Mouse (Mus musculus) myocyte (in vitro differentiated cells): Measurements from ENCODE around the gene Auts2.

Source experiments
- E2F4 ChIP-seq: IDR thresholded peaks from one replicate; pipeline ENCODE4 v1.6.1; 2011; ENCODE audit warnings: mild to moderate bottlenecking, control low read depth, moderate library complexity; ENCODE audit not compliant: insufficient read depth
- MAX ChIP-seq: IDR thresholded peaks from one replicate; pipeline ENCODE4 v1.6.1; 2011; ENCODE audit warnings: low read depth, mild to moderate bottlenecking, control low read depth
- MYOD1 ChIP-seq, 3 experiments: IDR thresholded peaks; one replicate each; pipeline ENCODE4 v1.6.1; 2011; ENCODE audit warnings: control low read depth in 2 of 3, low read depth in 2 of 3, mild to moderate bottlenecking in 2 of 3, moderate library complexity in 1 of 3; ENCODE audit not compliant: insufficient read length in 2 of 3, control insufficient read depth in 1 of 3
- POLR2A ChIP-seq: IDR thresholded peaks from one replicate; pipeline ENCODE4 v1.6.1; 2011; ENCODE audit warnings: low read depth, mild to moderate bottlenecking, control low read depth, moderate library complexity; ENCODE audit not compliant: insufficient read length
- POLR2AphosphoS2 ChIP-seq: IDR thresholded peaks from one replicate; pipeline ENCODE4 v1.6.1; 2011; ENCODE audit warnings: low read depth, control low read depth; ENCODE audit not compliant: insufficient read length
- REST ChIP-seq: IDR thresholded peaks from one replicate; pipeline ENCODE4 v1.6.1; 2011; ENCODE audit warnings: mild to moderate bottlenecking, control low read depth, moderate library complexity; ENCODE audit not compliant: insufficient read depth, insufficient read length
- SRF ChIP-seq: IDR thresholded peaks from one replicate; pipeline ENCODE4 v1.6.1; 2011; ENCODE audit warnings: low read depth; ENCODE audit not compliant: control insufficient read depth, insufficient read length
- TCF12 ChIP-seq: IDR thresholded peaks from one replicate; pipeline ENCODE4 v1.6.1; 2011; ENCODE audit warnings: mild to moderate bottlenecking, control low read depth; ENCODE audit not compliant: poor library complexity, insufficient read depth, severe bottlenecking
- USF1 ChIP-seq: IDR thresholded peaks from one replicate; pipeline ENCODE4 v1.6.1; 2011; ENCODE audit warnings: low read depth, mild to moderate bottlenecking, control low read depth, moderate library complexity

DNA sequence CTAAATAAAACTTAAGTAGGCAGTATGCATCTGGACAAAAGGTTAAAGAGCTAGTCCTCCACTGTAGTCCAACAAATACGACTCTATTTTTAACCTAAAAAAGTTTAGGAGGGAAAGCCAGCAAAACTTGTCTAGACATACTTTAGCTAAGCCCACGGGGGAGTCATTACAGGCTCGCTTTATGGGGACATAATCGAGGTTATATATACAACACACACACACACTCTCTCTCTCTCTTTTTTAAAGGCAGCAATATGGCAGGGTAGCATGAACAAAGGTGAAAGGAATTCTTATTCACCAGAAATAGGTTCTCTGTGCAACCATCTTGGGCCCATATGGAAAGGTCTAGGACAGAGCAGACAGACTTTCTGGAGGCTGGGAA lies 911.2 kb downstream of the Auts2 start:
- TF ChIP-seq MAX (no peak), POLR2A (no peak), SRF (no peak), TCF12 (no peak), E2F4 (no peak), MYOD1 (IDR thresholded peaks at IDR 0.05; ENCODE audit: control insufficient read depth in 1 of 3, insufficient read length in 2 of 3, low read depth in 2 of 3) (no peak), POLR2AphosphoS2 (no peak), REST (no peak), USF1 (no peak)
